Mouse (Mus musculus) hindbrain, embryonic 10.5 days (tissue): ENCODE results near the gene Liph. TPM values are rescaled to one million over a fixed set of nuclear protein-coding genes. Genes with fewer than 3 reads are reported as not detected.

Experiments
- polyA plus RNA-seq: library from polyadenylated mRNA; unstranded; fragments of >200 nt; fragmentation: Nextera tagmentation; extraction: Ambion mirVana; gene quantifications from 2 replicates; pipeline ENCODE4 v1.2.1, GENCODE M21; 2016

Liph gene
- polyA plus RNA-seq, 1 experiment from 2014 or later, result 0.50 TPM

Other genes with a start within 250 kb of the Liph start
- 1.5 and 1.7 TPM in 2 replicates for gene Ehhadh, start 207.9 kb downstream of the Liph start, polyA plus RNA-seq
- gene Map3k13, start 201.3 kb downstream of the Liph start, polyA plus RNA-seq, result 2.7 and 4.1 TPM in 2 replicates
- gene Tmem41a, start 48.1 kb downstream of the Liph start, polyA plus RNA-seq, result 38.9 and 42.8 TPM in 2 replicates
- gene Senp2, start 13.8 kb upstream of the Liph start, polyA plus RNA-seq, result 51.9 and 65.2 TPM in 2 replicates
- 141 and 165 TPM in 2 replicates for gene Igf2bp2, start 167.6 kb upstream of the Liph start, polyA plus RNA-seq